Mouse (Mus musculus): Measurements from ENCODE around the gene Tmem151b. TPM values are rescaled to one million over a fixed set of nuclear protein-coding genes. Genes with fewer than 3 reads are reported as not detected.

Gene Tmem151b
- total RNA-seq, 1 experiment, result 2.1 TPM

- H3K4me3 ChIP-seq (ENCODE audit: insufficient read depth in 1 of 2, low read depth in 1 of 2, low read length in 2 of 2, poor library complexity in 1 of 2, severe bottlenecking in 1 of 2), result no peak overlapping the region
- no peak overlapping the region for H3K9ac ChIP-seq (ENCODE audit: insufficient read depth, low read depth, low read length, poor library complexity, severe bottlenecking)
- no peak for TF ChIP-seq ZNF384 (IDR thresholded peaks at IDR 0.05; ENCODE audit: low read depth, low read length)
- TF ChIP-seq HCFC1 (IDR thresholded peaks at IDR 0.05; ENCODE audit: borderline replicate concordance, insufficient read depth, low read length), result no peak
- TF ChIP-seq MAFK (IDR thresholded peaks at IDR 0.05; ENCODE audit: insufficient read depth, low read depth, low read length), result no peak
- no peak for TF ChIP-seq CHD2 (IDR thresholded peaks at IDR 0.05; ENCODE audit: low read depth, low read length)
- no peak overlapping the region for H3K27ac ChIP-seq (ENCODE audit: insufficient read depth, low read depth, low read length, poor library complexity, severe bottlenecking)
- no peaks in the 10 kb centered on the region for H3K9me3 ChIP-seq (ENCODE audit: control insufficient read depth, insufficient read depth, low read depth, low read length)
- peaks cover 7 to 42% of the 10 kb centered on the region in 2 experiments for H3K4me1 ChIP-seq (ENCODE audit: control insufficient read depth in 2 of 2, insufficient read depth in 2 of 2, low read length in 2 of 2, poor library complexity in 1 of 2)
- DNase-seq (ENCODE audit: low read depth, low spot score), result no peak
- H3K36me3 ChIP-seq (ENCODE audit: control insufficient read depth, insufficient read depth, low read length, poor library complexity, severe bottlenecking), result peaks cover 23% of the 10 kb centered on the region
- in situ Hi-C loops (cut with MboI; ENCODE audit: low sequenced_read_pairs in 2 of 2, unreplicated experiment in 2 of 2), result no loop called here
Observed at GRCm38 (mm10) chr17:45582188-45582587, 32.7 kb upstream of the Tmem151b start.

- no peak overlapping the region for H3K27ac ChIP-seq (ENCODE audit: insufficient read depth, low read depth, low read length, poor library complexity, severe bottlenecking)
- peaks cover 7 to 42% of the 10 kb centered on the region in 2 experiments for H3K4me1 ChIP-seq (ENCODE audit: control insufficient read depth in 2 of 2, insufficient read depth in 2 of 2, low read length in 2 of 2, poor library complexity in 1 of 2)
- H3K4me3 ChIP-seq (ENCODE audit: insufficient read depth in 1 of 2, low read depth in 1 of 2, low read length in 2 of 2, poor library complexity in 1 of 2, severe bottlenecking in 1 of 2), result no peak overlapping the region
- no peak for DNase-seq (ENCODE audit: low read depth, low spot score)
- peaks cover 17% of the 10 kb centered on the region for H3K36me3 ChIP-seq (ENCODE audit: control insufficient read depth, insufficient read depth, low read length, poor library complexity, severe bottlenecking)
- H3K9ac ChIP-seq (ENCODE audit: insufficient read depth, low read depth, low read length, poor library complexity, severe bottlenecking), result no peak overlapping the region
- TF ChIP-seq CHD2 (IDR thresholded peaks at IDR 0.05; ENCODE audit: low read depth, low read length) (no peak), ZNF384 (IDR thresholded peaks at IDR 0.05; ENCODE audit: low read depth, low read length) (no peak), ZC3H11A (IDR thresholded peaks at IDR 0.05; ENCODE audit: borderline replicate concordance, low read depth, low read length) (0 out of 2 replicates have a peak, but pooled peaks have one; percentile 7), HCFC1 (IDR thresholded peaks at IDR 0.05; ENCODE audit: borderline replicate concordance, insufficient read depth, low read length) (no peak), MAFK (IDR thresholded peaks at IDR 0.05; ENCODE audit: insufficient read depth, low read depth, low read length) (no peak)
- in situ Hi-C loops (cut with MboI; ENCODE audit: low sequenced_read_pairs in 2 of 2, unreplicated experiment in 2 of 2), result no loop called here
- H3K9me3 ChIP-seq (ENCODE audit: control insufficient read depth, insufficient read depth, low read depth, low read length), result no peaks in the 10 kb centered on the region
Observed at GRCm38 (mm10) chr17:45581567-45581983, 32.1 kb upstream of the Tmem151b start.

- no peak for DNase-seq (ENCODE audit: low read depth, low spot score)
- Histone ChIP-seq H3K27ac (ENCODE audit: insufficient read depth, low read depth, low read length, poor library complexity, severe bottlenecking) (peak overlapping the region; percentile 46; the same call in 1 of the 2 replicates), H3K9me3 (ENCODE audit: control insufficient read depth, insufficient read depth, low read depth, low read length) (no peaks in the 10 kb centered on the region), H3K36me3 (ENCODE audit: control insufficient read depth, insufficient read depth, low read length, poor library complexity, severe bottlenecking) (peaks cover 13% of the 10 kb centered on the region), H3K4me3 (ENCODE audit: insufficient read depth in 1 of 2, low read depth in 1 of 2, low read length in 2 of 2, poor library complexity in 1 of 2, severe bottlenecking in 1 of 2) (0 out of 4 replicates have a peak overlapping the region, but pooled peaks of 1 of the 2 experiments have one; percentile 22), H3K4me1 (ENCODE audit: control insufficient read depth in 2 of 2, insufficient read depth in 2 of 2, low read length in 2 of 2, poor library complexity in 1 of 2) (peaks cover 7 to 38% of the 10 kb centered on the region in 2 experiments), H3K9ac (ENCODE audit: insufficient read depth, low read depth, low read length, poor library complexity, severe bottlenecking) (peak overlapping the region; percentile 62)
- in situ Hi-C loops (cut with MboI; ENCODE audit: low sequenced_read_pairs in 2 of 2, unreplicated experiment in 2 of 2), result no loop called here
- TF ChIP-seq HCFC1 (IDR thresholded peaks at IDR 0.05; ENCODE audit: borderline replicate concordance, insufficient read depth, low read length) (no peak), ZC3H11A (IDR thresholded peaks at IDR 0.05; ENCODE audit: borderline replicate concordance, low read depth, low read length) (no peak), CHD2 (IDR thresholded peaks at IDR 0.05; ENCODE audit: low read depth, low read length) (no peak), ZNF384 (IDR thresholded peaks at IDR 0.05; ENCODE audit: low read depth, low read length) (no peak), MAFK (IDR thresholded peaks at IDR 0.05; ENCODE audit: insufficient read depth, low read depth, low read length) (no peak)
Observed at GRCm38 (mm10) chr17:45580958-45581477, 31.5 kb upstream of the Tmem151b start.

GRCm38 (mm10) chr17:45579554-45579953 lies 30.1 kb upstream of the Tmem151b start:
- Histone ChIP-seq H3K9ac (ENCODE audit: insufficient read depth, low read depth, low read length, poor library complexity, severe bottlenecking) (peak overlapping the region; percentile 13; the same call in 1 of the 2 replicates), H3K27ac (ENCODE audit: insufficient read depth, low read depth, low read length, poor library complexity, severe bottlenecking) (peak overlapping the region; percentile 29), H3K4me1 (ENCODE audit: control insufficient read depth in 2 of 2, insufficient read depth in 2 of 2, low read length in 2 of 2, poor library complexity in 1 of 2) (peaks cover 3 to 34% of the 10 kb centered on the region in 2 experiments; a peak in 3 of 4 replicates), H3K4me3 (ENCODE audit: insufficient read depth in 1 of 2, low read depth in 1 of 2, low read length in 2 of 2, poor library complexity in 1 of 2, severe bottlenecking in 1 of 2) (no peak overlapping the region), H3K9me3 (ENCODE audit: control insufficient read depth, insufficient read depth, low read depth, low read length) (no peaks in the 10 kb centered on the region), H3K36me3 (ENCODE audit: control insufficient read depth, insufficient read depth, low read length, poor library complexity, severe bottlenecking) (peaks cover 3% of the 10 kb centered on the region; the same call in 1 of the 2 replicates)
- TF ChIP-seq MAFK (IDR thresholded peaks at IDR 0.05; ENCODE audit: insufficient read depth, low read depth, low read length) (no peak), ZC3H11A (IDR thresholded peaks at IDR 0.05; ENCODE audit: borderline replicate concordance, low read depth, low read length) (no peak), CHD2 (IDR thresholded peaks at IDR 0.05; ENCODE audit: low read depth, low read length) (no peak), HCFC1 (IDR thresholded peaks at IDR 0.05; ENCODE audit: borderline replicate concordance, insufficient read depth, low read length) (no peak), ZNF384 (IDR thresholded peaks at IDR 0.05; ENCODE audit: low read depth, low read length) (no peak)
- no peak for DNase-seq (ENCODE audit: low read depth, low spot score)
- in situ Hi-C loops (cut with MboI; ENCODE audit: low sequenced_read_pairs in 2 of 2, unreplicated experiment in 2 of 2), result no loop called here

All from ES-E14 (cell line).